10 mouse cellular contexts compared by ENCODE assay signal in the genomic region with DNA sequence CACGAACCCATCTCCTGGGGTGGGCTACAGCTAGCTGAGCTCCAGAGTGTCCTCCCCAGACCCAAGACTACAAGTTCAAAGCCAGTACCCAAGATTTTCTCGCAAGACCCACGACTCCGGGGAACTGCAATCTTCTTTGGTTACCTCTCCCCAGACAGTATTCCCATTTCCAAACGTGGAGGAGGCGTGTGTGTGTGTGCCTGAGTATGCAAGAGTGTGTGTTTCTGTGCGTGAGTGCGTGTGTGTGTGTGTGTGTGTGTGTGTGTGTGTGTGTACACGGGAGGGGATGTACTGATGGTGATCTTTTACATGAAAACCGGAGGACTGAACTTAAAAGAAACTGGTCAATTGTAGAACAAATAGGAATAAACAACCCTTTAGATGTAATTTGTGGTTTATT. TPM values are rescaled to one million over a fixed set of nuclear protein-coding genes. Genes with fewer than 3 reads are reported as not detected.
DNase-seq lines count a peak whose midpoint lies in the region; ATAC-seq lines count a peak whose summit lies in the region.
"Had no signal": no experiment of that assay in that cellular context is flagged by ENCODE, and none has a peak within 500 bp of the region (broad histone marks: within the 10 kb centered on the region; RNA-seq: fewer than 3 reads in every experiment).

No protein-coding gene starts in this region.

- peak overlapping the region; percentile 81 for H3K4me2 ChIP-seq in kidney, embryonic 14.5 days (replicated peaks; ENCODE audit: low read depth, low read length)
- peak overlapping the region; percentile 83 for H3K4me2 ChIP-seq in hindbrain, embryonic 13.5 days

- no peaks in the 10 kb centered on the region for H3K36me3 ChIP-seq in kidney, embryonic 14.5 days (ENCODE audit: control insufficient read depth, insufficient read depth, low read length)
- no peaks in the 10 kb centered on the region for H3K36me3 ChIP-seq in hindbrain, embryonic 13.5 days

- ATAC-seq in kidney, embryonic 14.5 days (ENCODE audit: low FRiP score, low TSS enrichment), result no peak
- ATAC-seq in hindbrain, embryonic 13.5 days (ENCODE audit: low FRiP score), result no peak

- H3K4me1 ChIP-seq in kidney, embryonic 14.5 days (ENCODE audit: control insufficient read depth, insufficient read depth, low read length), result no peaks in the 10 kb centered on the region; the same call in 1 of the 2 replicates
- H3K4me1 ChIP-seq in hindbrain, embryonic 13.5 days (replicated peaks), result peaks cover 50% of the 10 kb centered on the region

- WGBS in kidney, embryonic 14.5 days, result 3% methylated on average over 10 of the region's 10 CpGs
- 3% methylated on average over 10 of the region's 10 CpGs for WGBS in hindbrain, embryonic 13.5 days

- no peaks in the 10 kb centered on the region for H3K9me3 ChIP-seq in kidney, embryonic 14.5 days (ENCODE audit: control insufficient read depth, low read length)
- no peaks in the 10 kb centered on the region for H3K9me3 ChIP-seq in hindbrain, embryonic 13.5 days

- peak overlapping the region; percentile 43 for H3K4me3 ChIP-seq in kidney, embryonic 14.5 days (ENCODE audit: low read length)
- H3K4me3 ChIP-seq in hindbrain, embryonic 13.5 days, result peak overlapping the region; percentile 74

- no peak overlapping the region for H3K27ac ChIP-seq in kidney, embryonic 14.5 days (ENCODE audit: low read depth, low read length)
- H3K27ac ChIP-seq in hindbrain, embryonic 13.5 days, result peak overlapping the region; percentile 89

- DNase-seq in kidney, adult 18-20 months, result no peak
- DNase-seq in cerebellum, postnatal 14 days, result peak; percentile 57 to 59
- peak; percentile 35 for DNase-seq in neural tube, embryonic 10.5 days (ENCODE audit: extremely low spot score, low spot score)
- no peak for DNase-seq in spleen, postnatal 36 days (ENCODE audit: low spot score in 2 of 2)
- no peak for DNase-seq in testis, postnatal 14 days (ENCODE audit: low spot score)
- no peak for DNase-seq in lung, postnatal 36 days

- no peak overlapping the region for H3K9ac ChIP-seq in kidney, embryonic 14.5 days (ENCODE audit: low read depth, low read length)
- peak overlapping the region; percentile 87 for H3K9ac ChIP-seq in hindbrain, embryonic 13.5 days

- H3K27me3 ChIP-seq in kidney, embryonic 14.5 days (ENCODE audit: control insufficient read depth, insufficient read depth, low read length), result peaks cover 64% of the 10 kb centered on the region
- H3K27me3 ChIP-seq in hindbrain, embryonic 13.5 days, result peaks cover 32% of the 10 kb centered on the region

RNA-seq across cellular contexts. Expression of a gene that starts 0.4 kb away (rescaled TPM):
- 0.01 and 0.14 TPM in 2 replicates for polyA plus RNA-seq in kidney, embryonic 14.5 days (2014; fragmentation: Nextera tagmentation; extraction: Ambion mirVana)
- polyA plus RNA-seq in hindbrain, embryonic 13.5 days (2015; fragmentation: Nextera tagmentation; extraction: Ambion mirVana), result 8.6 TPM in 2 replicates
- polyA plus RNA-seq: liver, adult 2 months had no signal

RNA-seq across cellular contexts. Expression of a gene that starts 16.5 kb away (rescaled TPM):
- not detected in 2 replicates for polyA plus RNA-seq in kidney, embryonic 14.5 days (2014; fragmentation: Nextera tagmentation; extraction: Ambion mirVana)
- polyA plus RNA-seq in hindbrain, embryonic 13.5 days (2015; fragmentation: Nextera tagmentation; extraction: Ambion mirVana), result 0.69 and 0.88 TPM in 2 replicates
- polyA plus RNA-seq: liver, adult 2 months; spleen, adult 2 months had no signal

Comparison
In these comparisons a context has a peak if more than half of its experiments do, and no peak if none do; other contexts are left out.
1. DNase-seq: peak in cerebellum, postnatal 14 days (2 of 2) and neural tube, embryonic 10.5 days (single experiment); none in kidney, adult 18-20 months (single experiment), spleen, postnatal 36 days (0 of 2), testis, postnatal 14 days (single experiment) and lung, postnatal 36 days (single experiment).